Mouse (Mus musculus): ENCODE results near the gene Snai1.

Gene Snai1

GRCm38 (mm10) chr2:167528278-167528677 lies 9.7 kb upstream of the Snai1 start:
- DNase-seq, result no peak

DNA sequence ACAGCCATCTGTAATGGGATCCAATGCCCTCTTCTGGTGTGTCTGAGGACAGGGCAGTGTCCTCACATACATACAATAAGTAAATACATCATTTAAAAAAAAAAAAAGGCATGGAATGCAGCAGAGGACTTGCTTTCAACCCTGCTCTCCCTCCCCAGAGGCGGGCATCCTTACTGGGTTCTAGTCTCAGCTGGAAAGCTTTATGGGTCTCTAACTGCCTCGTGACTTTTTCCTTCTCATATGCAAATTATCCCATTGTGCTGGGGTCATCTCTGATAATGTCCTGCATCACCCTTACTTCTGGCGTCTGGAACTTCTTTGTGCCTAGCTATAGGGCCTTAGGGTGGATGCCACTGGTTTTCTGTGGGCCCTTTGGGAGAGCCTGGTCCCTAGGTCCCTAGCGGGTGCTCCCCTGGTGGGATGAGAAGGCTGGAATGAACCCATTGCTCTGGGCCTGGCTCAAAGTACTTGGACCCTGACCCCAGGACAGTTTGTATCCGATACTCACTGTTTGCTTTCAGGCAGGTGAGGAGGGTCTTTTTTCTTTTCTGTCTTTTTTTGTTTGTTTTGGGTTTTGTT lies 8.0 kb upstream of the Snai1 start:
- no peak for DNase-seq

GRCm38 (mm10) chr2:167530536-167530935 lies 7.5 kb upstream of the Snai1 start:
- no peak for DNase-seq

GRCm38 (mm10) chr2:167532131-167532530 lies 5.9 kb upstream of the Snai1 start:
- DNase-seq, result no peak

- no peak for DNase-seq
These were observed 4.1 kb upstream of the Snai1 start for GRCm38 (mm10) chr2:167533880-167534279.

- DNase-seq, result no peak
These were observed 1.6 kb upstream of the Snai1 start for GRCm38 (mm10) chr2:167536320-167536945.

DNA sequence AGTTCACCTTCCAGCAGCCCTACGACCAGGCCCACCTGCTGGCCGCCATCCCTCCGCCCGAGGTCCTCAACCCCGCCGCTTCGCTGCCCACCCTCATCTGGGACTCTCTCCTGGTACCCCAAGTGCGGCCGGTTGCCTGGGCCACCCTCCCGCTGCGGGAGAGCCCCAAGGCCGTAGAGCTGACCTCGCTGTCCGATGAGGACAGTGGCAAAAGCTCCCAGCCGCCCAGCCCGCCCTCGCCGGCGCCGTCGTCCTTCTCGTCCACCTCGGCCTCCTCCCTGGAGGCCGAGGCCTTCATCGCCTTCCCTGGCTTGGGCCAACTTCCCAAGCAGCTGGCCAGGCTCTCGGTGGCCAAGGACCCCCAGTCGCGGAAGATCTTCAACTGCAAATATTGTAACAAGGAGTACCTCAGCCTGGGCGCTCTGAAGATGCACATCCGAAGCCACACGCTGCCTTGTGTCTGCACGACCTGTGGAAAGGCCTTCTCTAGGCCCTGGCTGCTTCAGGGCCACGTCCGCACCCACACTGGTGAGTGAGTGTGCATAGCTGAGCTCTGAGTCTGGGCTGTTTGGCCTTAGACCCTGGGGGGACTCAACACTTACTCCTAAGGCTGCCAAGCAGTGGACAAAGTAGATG lies 794 bp downstream of the Snai1 start:
- no peak for DNase-seq

DNA sequence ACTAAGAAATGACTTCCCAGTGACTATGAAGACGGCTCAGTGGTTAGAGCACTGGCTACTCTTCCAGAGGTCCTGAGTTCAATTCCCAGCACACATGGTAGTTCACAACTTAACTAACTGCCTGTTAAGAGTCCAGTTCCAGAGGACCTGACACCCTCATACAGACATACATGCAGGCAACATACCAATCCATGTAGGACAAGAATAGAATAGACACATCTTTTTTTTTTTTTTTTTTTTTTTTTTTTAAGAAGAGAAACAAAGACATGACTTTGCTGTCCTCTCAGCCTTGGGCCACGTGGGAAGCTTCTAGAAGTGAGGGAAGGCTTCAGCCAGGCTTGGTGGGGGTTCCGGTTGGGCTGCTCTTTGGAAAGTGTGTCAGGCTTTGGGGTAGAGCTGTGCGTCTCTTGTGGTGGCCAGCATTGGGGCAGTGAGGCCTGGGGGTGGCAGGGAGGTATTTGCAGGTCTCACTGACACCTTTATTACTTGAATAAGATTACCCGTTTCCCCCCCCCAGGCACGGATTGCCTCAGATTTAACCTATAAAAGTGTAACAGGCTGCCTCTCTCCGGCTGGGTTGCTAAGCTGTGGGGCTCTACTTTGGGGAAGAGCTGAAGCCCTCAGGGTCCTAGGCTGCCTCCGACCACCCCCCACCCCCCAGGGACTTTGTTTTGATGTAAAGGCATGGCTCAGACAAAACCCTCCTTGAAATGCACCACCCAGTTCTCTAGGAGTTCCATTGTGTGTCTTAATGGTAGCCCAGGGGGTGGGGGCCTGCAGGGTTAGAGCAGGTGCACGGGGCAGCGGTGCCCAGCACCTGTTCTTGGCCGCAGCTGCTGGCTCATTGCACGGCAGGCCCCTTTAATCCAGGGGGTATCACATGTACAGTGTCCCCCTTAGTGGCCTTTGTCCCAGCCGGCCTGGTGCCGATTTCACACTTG lies 1.8 kb downstream of the Snai1 start:
- no peak for DNase-seq

DNA sequence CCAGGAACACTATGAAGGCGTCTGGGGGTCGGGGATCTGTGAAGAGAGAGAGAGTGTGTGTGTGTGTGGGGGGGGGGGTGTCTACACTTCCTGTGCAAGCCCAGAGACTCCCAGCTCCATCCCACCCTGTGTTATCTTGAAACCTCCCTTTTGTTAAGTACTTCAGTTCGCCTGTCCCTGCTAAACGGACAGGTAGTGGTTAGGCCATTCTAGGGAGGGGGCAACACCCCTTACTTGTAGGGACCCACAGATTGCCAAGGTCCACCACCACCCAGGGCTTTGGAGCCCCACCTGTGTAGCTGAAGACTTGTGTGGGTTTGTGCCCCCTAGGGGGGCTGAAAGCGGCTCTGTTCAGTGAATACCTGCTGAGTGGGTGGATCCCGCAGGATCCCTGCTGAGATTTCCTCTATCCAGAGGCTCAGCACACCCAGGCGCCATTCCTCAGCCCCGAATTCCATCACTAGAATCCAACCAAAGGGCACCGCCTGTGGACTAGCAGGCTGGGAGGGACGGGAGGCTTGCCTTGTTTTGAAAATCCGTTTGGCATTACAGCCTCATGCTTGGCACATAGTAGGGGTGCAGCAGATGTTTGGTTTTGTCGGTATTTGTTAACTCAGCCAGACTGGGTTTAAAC lies 2.6 kb downstream of the Snai1 start:
- no peak for DNase-seq

GRCm38 (mm10) chr2:167541324-167541723 lies 3.3 kb downstream of the Snai1 start:
- DNase-seq, result no peak

DNA sequence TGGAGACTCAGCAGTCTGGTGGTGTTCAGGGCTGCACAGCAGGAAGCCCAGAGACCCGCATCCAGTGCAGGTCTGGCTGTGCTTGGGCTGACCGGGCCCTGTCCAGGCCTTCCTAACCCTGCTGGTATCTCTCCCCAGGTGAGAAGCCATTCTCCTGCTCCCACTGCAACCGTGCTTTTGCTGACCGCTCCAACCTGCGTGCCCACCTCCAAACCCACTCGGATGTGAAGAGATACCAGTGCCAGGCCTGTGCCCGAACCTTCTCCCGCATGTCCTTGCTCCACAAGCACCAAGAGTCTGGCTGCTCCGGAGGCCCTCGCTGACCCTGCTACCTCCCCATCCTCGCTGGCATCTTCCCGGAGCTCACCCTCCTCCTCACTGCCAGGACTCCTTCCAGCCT lies 3.8 kb downstream of the Snai1 start:
- no peak for DNase-seq

DNA sequence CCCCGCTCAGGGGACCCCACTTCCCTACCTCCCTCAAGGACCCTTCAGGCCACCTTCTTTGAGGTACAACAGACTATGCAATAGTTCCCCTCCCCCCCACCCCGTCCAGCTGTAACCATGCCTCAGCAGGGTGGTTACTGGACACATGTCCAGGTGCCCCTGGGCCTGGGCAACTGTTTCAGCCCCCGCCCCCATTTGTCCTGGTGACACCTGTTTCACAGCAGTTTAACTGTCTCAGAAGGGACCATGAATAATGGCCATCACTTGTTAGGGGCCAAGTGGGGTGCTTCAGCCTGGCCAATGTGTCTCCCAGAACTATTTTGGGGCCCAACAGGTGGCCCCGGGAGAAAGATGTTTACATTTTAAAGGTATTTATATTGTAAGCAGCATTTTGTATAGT lies 4.4 kb downstream of the Snai1 start:
- no peak for DNase-seq

DNA sequence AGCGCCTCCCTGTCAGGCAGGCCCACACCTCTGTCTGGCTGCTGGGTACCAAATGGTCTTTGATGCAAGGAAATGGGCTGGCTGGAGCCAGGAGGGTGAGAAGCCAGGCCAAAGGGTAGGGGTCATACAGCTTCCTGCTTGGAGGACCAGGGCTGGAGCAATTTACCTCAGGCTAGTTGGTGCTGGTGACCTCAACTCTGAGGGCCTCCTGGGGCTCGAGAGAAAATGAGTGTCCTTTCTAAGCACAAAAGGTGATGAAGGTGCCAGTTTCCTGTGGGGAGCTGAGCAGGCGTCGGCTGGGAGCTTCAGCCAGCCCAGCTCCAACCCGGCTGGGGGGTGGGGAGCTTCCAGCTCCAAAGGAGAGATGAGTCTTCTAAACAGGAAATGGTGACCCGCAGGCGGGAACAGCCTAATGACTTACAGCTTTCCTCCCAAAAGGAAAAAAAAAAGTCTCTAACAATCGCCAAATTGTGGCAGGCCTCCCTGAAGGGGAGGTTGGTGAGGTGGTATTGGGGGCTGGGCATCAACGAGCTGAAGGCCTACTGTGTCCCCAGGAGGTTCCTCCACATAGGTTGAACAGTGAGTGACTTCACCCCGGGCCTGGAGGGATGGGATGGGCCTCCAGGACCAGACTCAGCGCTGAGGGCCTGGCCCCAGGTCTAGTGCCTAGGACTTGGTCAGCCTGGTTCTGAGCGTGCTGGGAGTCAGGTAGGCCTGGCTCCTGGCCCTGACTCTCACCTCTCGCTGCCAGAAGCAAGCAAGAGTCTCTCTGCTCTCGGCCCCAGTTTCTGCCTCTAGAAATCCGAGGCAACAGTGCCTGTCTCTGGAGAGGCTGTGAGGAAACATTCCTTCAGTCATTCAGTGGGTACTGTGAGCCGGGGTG lies 5.4 kb downstream of the Snai1 start:
- no peak for DNase-seq

GRCm38 (mm10) chr2:167544004-167544356 lies 6.0 kb downstream of the Snai1 start:
- no peak for DNase-seq

DNA sequence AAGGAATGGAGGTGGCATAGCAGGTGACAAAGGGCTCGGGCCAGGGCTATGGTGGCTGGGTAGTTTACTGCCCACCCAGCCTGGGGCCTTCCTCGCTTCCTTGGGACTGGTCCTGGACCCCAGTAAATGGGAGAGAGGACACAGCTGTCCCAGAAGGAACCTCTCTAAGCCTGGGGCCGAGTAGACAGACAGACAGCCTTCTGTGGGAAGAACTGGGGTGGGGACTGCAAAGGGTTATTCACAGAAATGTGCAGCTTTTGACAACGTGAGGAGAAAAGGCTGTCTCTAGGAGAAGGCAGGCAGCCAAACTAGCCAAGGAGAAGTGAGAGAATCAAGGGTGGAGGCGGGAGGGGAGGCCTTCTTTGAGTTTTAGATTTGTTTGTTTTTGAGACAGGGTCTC lies 6.5 kb downstream of the Snai1 start:
- no peak for DNase-seq

DNA sequence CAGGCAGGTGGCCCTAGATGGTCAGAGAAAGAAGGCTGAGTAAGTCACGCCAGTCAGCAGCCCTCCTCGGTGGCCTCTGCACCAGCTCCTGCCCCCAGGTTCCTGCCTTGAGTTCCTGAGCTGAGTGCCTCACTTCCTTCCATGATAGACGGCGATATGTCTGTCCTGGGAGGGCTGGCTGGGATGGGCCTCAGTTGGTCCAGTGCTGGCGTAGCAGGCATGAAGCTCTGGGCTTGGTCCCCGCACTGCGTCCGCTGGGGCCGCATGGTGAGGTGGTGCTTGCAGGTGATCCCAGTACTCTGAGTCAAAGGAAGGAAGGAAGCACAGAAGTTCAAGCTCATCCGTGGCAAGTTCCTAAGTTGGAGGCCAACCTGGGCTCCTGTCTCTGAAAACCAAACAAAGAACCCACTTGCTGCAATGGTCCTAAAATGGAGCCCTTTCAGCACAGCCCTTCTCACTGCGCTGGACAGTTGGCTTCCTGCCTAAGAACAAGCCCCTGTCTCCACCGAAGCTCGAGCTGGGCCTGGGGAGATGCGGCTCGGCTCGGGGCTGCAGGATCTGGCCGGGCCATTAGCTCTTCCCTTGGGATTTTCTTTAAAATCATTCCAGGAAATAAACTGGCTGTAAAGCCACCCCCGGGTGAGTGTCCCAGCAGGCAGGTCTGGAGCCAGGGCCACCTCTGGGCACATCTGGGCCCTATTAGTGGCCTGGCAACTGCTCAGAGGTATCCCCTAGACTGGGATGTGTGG lies 8.6 kb downstream of the Snai1 start:
- DNase-seq, result no peak

GRCm38 (mm10) chr2:167547444-167547843 lies 9.4 kb downstream of the Snai1 start:
- DNase-seq, result no peak

GRCm38 (mm10) chr2:167548961-167549360 lies 11.0 kb downstream of the Snai1 start:
- no peak for DNase-seq

GRCm38 (mm10) chr2:167550341-167550854 lies 12.4 kb downstream of the Snai1 start:
- no peak for DNase-seq

GRCm38 (mm10) chr2:167551342-167551920 lies 13.4 kb downstream of the Snai1 start:
- no peak for DNase-seq

- DNase-seq, result no peak
These were observed 14.3 kb downstream of the Snai1 start for GRCm38 (mm10) chr2:167552292-167552691.
